15 mouse cellular contexts compared by ENCODE assay signal in genomic region chr2:107468671-107469070, GRCm38 (mm10).
"Had no signal": no experiment of that assay in that cellular context is flagged by ENCODE, and none has a peak within 500 bp of the region (broad histone marks: within the 10 kb centered on the region; RNA-seq: fewer than 3 reads in every experiment).

No protein-coding gene starts in this region.

- H3K36me3 ChIP-seq: limb, embryonic 12.5 days; liver, embryonic 13.5 days; lung, embryonic 15.5 days; neural tube, embryonic 13.5 days had no signal

- ATAC-seq: liver, postnatal 0 days had no signal

- H3K27me3 ChIP-seq: limb, embryonic 12.5 days; liver, embryonic 13.5 days; lung, embryonic 15.5 days; neural tube, embryonic 13.5 days had no signal

- H3K27ac ChIP-seq: kidney, postnatal 0 days; limb, embryonic 12.5 days; liver, embryonic 13.5 days; lung, embryonic 15.5 days; neural tube, embryonic 13.5 days had no signal

- H3K9me3 ChIP-seq: limb, embryonic 12.5 days; liver, embryonic 13.5 days; lung, embryonic 15.5 days; neural tube, embryonic 13.5 days had no signal

- H3K4me3 ChIP-seq: limb, embryonic 12.5 days; liver, embryonic 13.5 days; lung, embryonic 15.5 days; neural tube, embryonic 13.5 days had no signal

- DNase-seq: kidney, adult 11 months; kidney, adult 9 months; kidney, postnatal 36 days; layer of hippocampus, adult 9-11 months; layer of hippocampus, postnatal 36 days; liver; liver, embryonic 13.5 days; liver, postnatal 0 days; right cerebral cortex, adult 18-20 months; right cerebral cortex, postnatal 25 days; thymus, postnatal 36 days had no signal

- H3K9ac ChIP-seq: limb, embryonic 12.5 days; liver, embryonic 13.5 days; liver, postnatal 0 days; lung, embryonic 15.5 days; neural tube, embryonic 13.5 days had no signal

- H3K4me2 ChIP-seq: limb, embryonic 12.5 days; liver, embryonic 13.5 days; lung, embryonic 15.5 days; neural tube, embryonic 13.5 days had no signal

- H3K4me1 ChIP-seq: limb, embryonic 12.5 days; liver, embryonic 13.5 days; lung, embryonic 15.5 days; neural tube, embryonic 13.5 days had no signal
